Mouse (Mus musculus) right cerebral cortex, postnatal 4 days (tissue): ENCODE results near the gene Plcb1.
A peak's percentile ranks its signal among the peaks of the same experiment; 100 is the strongest.

Experiments
- DNase-seq: peaks from one replicate; pipeline ENCODE4 v3.0.0-alpha.2; 2022

Plcb1 gene

DNA sequence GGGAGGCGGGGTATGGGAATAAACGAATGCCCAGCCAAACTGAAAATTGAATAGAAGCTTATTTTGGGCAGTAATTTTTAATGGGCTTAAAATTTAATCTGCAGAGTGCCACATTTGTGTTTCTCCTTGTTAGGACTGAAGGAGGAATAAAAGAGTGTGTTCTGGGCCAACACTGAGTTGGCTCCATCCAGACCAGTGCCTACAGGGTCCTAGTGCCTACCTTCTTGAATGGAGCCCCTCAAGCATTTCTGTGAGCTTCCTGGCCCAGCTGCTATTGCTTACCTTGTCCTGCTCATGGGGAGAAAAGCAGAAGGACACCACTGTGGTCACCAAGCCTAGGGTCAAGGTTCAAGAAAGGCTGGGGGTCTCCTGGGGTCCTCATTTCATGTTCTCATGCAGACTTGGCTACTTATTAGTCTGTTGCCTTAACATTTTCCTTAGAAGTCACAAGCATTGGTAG, 128.3 kb downstream of the Plcb1 start:
- DNase-seq = no peak

DNA sequence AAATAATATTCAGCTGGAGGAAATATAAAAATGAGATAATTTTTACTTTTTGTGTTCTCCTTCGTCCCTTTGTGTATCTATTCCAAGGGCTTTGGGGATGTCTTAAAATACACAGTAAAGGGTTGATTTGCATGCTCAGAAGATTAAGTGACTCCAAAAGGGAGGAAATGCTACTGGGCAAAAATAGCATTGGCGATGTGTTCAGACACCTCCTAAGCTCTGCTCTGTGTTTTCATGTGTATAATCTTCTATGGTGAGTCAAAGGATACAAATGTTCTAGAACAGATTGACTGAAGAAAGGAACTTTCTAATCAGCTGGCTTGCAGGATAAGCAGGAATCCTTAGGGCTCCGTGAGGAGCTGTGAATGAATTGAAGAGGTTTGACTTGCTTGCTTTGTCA, 129.2 kb downstream of the Plcb1 start:
- no peak for DNase-seq

DNA sequence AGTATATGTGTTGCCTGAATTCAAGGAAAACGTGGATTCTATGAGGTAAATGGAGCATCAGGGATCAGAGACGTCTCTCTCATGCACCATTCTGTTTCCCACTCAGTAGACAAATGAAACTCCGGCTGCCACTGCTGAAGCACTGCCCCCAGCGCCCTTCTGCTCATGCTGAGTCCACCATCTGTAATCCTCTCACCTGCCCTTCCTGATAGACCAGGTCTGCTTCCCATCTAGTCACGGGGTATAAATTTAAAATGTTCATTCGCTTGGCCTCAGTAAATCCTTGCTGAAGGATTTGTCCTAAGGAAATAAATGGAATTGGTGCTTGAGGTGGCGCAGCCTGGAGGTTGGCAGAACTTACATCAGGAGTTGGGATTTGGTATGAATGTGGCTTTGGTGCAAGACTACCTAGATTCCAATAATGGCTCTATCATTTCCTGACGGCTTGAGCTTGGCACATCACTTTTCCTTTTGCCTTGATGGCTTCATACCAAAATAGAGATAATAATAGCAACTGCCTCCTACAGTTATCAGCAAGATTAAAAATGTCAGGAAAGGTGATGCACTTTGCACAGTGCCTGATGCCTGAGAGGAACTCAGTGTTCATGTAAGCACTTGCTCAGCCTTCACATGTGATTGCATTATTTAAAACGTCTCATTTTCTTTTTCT, 134.9 kb downstream of the Plcb1 start:
- DNase-seq = no peak

DNA sequence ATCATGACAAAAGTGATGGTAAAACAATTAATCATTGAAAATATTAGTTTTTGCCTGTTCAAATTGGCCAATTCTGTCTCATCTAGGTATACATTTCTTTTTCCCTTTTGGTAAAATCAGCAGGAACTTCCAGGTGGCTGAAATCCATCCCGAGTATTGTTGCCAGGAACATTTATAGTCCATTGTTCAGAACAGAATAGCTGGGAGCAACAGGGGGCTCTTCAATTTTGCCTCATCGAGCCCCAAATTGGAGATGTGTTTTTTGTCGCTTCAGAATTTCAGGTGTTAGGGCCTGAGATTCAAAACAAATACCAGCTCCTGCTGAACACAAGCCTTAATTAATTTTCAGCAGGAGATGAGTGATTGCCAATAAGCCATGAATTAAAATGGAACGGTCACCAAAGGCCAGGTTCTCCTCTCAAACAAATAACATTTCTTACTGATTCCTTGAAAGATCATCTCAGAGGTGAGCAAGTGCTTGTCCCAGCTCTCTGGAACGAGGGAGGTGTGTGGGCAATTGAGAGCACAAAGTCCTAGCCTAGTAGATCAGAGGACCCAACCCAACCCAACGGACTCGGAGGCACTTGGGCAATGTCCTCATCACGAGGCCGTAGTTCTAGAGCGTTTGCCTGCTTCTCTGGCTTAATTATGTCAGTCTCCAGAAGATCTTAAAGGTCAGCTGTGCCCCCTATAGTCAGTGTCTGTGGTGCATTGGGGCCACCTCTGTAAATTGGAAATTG, 136.9 kb downstream of the Plcb1 start:
- DNase-seq = no peak

DNA sequence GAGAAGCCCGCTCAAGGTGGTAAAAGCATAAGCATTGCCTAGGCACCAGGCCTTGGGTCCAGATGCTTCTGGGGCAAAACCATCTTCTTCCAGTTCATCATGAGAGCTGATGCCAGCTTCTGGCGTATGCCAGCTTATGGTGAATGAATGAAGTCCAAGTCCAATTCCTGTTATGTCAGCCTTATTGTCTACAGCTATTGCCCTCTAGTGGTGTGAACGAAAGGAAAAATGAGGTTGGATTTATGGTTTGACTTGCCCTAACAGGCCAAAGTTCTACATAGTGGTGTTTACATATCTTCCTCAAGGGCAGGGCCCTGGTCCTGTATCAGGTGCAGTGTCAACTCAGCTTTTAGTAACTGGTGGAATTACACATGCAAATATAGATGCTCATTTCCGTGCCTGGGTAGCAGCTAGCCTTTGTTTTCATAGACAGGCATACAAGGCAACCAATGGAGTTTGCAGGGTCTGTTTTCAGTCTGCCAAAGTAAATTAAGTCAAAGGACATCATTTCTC, 138.3 kb downstream of the Plcb1 start:
- no peak for DNase-seq

DNA sequence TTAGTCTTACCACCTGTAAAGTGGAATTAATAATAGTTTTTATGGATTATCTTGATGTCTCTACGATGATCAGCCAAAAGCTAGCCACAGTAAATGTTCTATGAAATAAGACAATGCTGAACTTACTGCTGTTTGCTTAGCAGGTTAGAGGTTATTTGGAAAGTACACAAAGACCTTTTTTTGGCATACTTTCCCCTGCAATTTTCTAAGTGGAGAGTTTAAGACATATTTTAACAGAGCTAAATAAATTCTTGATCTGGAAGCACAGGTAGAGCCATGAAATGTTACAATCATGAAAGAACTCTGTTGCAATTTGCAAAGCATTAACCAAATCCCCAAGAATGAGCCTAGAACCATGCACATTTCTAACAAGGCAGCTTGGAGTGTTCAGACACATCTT, 140.4 kb downstream of the Plcb1 start:
- DNase-seq = no peak

DNA sequence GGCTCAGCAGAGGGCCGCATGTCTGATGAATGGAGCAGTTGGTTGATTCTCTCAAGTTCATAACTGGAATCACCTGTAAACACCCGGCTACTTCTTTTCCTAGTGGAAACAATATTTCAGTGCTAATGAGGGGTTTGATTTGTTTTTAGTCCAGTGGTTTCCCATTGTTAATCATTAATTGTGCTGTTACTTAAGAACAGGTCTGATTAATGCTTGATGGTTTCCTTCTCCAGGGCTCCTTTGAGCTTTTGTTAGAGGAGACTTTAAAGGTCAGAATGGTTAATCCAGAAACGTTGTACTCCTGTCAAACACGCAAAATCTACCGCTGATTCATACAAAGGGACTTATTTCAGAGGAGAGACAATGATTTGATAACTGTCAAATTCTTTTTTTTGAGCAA, 141.2 kb downstream of the Plcb1 start:
- no peak for DNase-seq

DNA sequence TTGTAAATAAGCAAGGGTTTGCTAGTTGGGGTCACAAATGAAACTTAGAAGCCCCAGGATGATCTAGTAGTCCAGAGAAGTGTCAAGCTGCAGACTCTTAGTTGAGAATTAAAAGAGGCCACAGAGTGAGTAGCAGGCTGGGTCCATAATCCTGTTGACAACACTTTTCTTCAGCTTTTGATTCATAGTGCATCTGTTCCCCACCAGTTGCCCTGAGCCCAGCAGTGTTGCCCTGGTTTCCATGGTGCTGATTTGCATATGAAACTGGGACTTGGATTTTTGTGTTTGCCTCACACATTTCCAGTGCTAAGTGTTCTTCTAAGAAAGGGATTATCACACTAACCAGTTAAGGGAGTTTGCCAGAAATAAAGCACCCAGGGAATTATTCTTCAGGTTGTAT, 143.6 kb downstream of the Plcb1 start:
- DNase-seq = peak; percentile 13

DNA sequence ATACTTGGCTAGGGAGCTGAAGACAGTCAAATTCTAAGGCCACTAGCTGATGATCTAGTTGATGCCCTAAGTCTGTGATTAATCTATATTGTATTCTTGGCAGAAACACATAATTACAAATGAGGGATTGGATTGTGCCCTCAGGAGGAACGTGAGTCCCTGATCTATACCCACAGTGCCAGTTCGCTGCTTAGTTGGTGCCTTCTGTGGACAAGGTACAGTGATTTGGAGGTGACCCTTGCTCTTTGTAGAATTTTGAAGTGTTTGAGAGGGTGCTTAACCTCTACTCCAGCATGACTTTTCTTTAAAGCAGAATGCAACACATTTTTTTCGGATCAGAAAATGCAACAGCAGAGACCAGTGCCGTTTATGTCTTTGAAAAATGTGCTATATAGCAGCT, 145.1 kb downstream of the Plcb1 start:
- DNase-seq = no peak

DNA sequence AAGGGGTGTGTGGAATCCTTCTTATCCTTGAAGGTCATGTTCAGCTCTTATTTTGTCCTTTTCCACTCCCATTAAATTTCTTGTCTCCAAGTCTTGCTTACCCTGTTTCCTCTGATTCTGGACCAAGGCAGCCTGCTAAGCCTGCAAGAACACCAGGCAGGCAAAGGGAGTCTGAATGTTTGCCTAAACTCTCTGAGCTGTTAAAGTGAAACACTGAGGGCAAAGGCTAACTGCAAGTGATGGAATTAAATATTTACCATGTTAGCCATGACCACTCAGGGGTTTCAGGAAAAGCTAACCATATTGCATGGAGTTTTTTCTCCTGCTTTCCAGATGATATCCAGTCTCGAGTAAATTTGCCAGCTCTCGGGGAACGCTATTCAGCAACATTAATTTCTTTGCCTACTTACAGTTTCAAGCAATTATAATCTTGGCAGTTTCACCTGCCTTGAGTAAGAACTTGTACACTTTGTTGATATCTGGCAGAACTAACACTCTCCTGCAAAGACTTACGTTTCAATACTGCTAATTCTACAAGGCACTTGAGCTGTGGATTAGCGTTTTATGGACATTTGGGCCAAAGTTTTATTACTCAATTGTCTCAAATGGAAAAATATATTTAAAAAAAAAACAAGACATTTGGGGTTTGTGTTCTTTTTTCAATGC, 146.0 kb downstream of the Plcb1 start:
- DNase-seq = no peak

DNA sequence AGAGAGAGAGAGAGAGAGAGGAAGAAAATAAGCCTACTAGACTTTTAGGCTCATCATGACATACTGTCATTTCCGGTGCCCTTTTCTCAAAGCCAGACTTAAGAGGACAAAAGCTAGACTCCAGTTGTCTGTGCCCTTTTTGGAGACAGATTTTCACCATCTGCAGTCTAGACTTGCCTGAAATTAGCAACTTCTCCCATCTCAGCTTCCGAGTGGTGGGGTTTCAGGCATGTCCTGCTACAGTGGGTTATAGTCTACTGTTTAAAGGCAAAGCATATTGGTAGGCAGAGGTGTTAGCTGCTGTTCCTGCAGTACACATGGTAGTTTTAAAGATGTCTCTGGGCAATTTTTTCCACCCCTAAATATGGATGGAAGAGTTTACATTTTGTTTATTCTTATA, 149.6 kb downstream of the Plcb1 start:
- DNase-seq = no peak

DNA sequence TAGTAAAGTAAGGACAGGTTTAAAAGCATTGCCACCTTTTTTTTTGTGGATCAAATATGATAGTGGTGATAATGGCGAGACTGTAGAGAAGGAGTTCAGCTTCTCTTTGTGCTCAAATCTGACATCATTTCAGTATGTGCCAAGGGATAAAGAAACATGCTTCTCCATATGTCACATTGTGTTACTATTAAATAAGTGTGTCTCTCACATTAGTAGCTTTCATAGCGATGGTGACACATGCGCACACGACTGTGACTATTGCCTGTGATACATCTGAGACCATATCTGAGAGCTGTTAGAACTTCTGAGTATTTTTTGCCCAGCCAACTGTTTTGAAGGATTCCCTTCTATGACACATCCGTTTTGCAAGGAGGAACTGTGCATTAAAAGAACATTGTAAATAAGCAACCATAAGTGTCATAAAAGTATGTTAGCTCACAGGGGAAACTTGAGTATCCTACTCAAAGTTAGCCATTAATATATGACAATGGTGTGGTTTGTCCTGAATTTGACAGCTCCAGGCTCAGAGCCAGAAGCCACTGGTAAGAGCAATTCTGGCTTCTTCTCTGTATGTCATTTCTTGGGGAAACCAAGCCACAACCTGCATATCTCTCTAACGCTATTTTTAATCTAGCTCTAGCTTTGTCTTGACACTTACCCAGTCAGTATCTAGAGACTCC, 150.2 kb downstream of the Plcb1 start:
- DNase-seq = no peak

DNA sequence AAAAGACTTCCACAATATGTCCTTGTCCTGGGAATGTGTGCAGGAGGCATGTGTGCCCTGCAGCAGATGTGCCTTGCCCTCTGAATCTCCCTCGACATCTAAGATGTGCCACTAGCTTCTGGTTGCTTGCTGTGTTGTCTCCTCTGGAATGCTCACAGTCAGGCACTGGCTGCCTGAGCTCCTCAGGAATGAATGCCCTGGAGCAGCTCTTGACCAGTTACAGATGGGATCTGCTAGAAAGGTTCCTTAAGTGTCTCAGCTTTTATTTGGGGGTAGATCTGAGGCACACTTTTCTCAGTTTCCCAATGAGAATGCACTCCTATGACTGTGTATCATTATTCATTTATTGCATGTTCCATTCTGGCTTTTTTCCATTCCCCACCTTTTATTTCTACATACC, 151.8 kb downstream of the Plcb1 start:
- no peak for DNase-seq

DNA sequence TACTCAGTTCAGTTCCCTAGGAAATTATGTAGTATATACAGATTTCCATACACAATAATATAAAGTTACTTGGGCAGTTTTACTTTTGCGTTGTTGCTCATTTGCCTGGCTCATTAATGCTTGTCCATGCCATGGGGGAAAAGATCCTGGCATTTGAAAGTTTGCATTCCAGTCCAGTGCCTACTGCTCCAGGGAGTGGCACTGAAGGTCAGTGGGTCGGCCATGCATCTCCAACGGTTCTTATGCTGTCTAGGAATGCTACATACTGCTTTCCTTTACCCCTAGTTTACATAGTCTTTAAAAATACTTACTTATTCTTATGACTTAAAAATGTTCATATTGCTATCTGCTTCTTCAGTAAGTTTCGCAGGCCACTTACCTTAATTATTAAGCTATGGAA, 156.2 kb downstream of the Plcb1 start:
- no peak for DNase-seq

DNA sequence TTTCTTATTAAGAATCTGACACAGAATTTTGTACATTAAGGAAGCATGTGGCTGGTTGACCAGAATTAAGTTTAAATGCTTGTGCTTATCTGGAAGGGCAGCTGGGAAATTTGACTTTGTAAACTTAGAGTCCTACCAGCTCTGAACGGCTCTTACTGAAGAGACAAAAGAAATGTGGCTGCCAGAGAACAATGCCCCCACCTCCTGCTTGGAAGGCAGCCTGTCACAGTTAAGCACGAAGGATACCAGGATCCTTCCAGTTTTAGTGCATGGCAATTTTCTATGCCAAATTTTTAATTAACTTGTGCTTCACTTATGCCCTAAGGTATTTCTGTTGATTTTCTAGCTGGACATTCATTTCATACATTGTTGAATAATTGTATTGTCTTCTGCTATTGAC, 157.1 kb downstream of the Plcb1 start:
- DNase-seq = no peak

DNA sequence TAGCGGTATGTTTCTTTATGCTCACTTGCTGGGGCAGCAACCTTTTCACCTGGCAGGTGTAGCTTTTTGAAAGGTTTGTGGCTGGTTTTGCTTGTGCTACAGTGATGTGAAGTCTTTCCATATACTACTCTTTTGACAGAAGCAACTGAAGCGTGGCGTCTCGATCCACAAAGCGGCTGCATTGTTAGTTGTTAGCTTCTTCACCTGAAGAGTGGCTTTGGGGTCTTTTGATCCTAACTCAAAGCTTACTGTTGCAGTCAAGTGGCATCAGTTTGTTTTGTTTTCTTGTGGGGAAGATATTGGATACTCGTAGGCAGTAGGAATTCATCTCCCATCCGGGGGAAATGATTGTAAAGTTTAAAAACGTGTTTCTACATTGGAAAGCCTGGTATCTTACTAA, 160.5 kb downstream of the Plcb1 start:
- DNase-seq = no peak

DNA sequence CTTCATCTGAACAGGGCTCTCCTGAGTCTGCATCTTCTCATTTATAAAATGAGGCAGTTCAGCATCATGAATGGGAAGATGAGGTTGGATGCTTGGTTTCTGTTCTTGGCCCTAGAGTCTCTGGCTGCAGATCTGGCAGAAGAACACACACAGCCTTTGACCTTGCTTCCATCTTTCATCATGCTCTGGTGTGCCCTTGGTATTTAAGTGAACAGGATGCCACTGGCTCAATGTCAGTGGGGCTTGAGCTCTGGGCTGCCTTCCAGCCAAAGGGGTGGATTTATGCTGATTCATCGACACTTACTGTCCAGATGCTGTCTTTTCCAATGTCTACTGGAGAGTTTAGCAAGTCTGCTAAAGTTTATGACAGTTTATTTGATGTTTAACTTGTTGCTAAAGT, 161.0 kb downstream of the Plcb1 start:
- no peak for DNase-seq

DNA sequence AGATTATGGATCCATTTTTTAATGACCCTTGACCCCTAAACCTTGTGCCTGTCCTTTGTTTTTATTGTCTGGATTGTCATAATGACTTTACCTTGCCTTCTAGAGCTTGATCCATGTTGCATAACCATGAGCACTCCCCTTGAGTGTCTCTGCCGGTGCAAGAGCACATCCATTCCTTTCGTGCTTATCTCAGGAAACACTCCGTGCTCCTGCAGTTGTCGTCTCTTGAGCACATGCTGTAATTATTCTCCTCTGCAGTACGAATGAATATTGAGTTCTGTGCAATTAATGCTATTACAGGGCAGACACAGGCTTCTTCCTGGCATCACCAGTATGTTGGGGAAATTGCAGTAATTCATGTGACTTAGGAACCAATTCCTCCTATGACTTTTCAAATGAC, 166.2 kb downstream of the Plcb1 start:
- no peak for DNase-seq

DNA sequence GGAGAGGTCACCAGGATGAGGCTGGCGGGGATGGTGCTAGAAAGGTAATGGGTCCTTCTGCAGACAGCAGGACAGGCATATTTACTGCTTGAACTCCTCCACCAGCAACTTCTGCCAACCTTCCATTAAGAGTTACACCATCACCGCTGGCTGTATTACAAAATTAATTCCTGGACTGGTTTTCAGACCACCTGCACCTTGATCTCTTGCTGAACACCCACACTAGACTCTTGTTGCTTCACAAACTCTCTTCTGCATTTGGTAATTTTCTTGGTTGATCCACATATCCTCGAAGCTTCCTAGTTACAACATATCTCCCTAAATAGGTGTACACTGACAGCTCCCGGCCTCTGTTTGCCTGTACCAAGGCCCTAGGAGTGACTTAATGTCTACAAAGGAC, 170.6 kb downstream of the Plcb1 start:
- no peak for DNase-seq

DNA sequence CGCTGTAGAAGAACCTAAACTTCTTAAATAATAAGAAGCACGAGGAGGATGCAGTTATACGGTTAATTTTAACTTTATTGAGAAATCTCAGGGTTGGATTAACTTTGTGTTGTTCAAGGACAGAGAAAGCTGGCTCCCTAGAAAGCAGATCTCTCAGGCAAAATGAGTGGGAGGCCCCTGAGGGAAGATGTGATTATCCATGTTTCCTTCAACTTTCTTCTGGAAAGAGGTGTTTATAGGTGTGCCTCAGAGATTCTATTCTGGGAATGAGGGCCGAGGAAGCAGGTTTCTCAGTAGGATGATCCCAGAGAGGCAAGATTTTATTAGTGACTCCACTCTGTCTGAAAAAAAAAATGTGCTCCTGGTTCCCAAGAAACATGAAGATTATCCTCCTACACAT, 180.3 kb downstream of the Plcb1 start:
- DNase-seq = no peak

DNA sequence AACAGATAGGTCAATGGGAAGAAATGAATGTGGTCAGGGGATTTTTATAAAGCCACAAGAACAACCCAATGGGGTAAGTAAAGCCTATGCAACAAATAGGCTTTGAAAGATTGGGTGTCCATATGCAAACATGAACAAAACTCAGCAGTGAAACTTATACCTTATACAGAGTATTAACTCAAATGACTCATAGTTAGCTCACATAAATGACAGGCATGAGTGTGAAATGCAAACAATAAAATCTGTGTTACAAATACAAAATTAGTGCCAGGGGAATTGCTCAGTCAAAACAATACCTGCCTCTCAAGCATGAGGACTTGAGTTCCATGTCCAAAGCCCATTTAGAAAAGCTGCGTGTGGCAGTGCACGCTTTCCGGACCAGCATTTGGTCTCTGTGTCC, 182.5 kb downstream of the Plcb1 start:
- no peak for DNase-seq

DNA sequence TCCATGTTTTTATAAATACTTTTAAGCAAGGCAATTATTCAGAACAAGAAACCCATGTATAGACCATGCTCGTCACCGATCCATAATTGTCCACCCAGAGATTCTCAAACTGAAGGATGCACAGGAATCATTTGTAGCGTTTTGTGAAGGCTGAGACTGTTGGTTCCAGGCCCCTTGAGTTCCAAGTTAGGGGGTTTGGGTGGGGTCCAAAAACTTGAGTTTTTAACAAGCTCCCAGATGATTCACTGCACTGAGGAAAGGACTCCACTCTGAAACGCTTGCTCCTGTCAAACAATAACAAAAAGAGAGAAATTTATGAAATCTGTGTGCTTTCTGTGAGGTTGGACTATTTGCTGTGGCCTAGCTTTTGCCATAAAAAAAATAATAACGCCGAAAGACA, 186.5 kb downstream of the Plcb1 start:
- DNase-seq = no peak

DNA sequence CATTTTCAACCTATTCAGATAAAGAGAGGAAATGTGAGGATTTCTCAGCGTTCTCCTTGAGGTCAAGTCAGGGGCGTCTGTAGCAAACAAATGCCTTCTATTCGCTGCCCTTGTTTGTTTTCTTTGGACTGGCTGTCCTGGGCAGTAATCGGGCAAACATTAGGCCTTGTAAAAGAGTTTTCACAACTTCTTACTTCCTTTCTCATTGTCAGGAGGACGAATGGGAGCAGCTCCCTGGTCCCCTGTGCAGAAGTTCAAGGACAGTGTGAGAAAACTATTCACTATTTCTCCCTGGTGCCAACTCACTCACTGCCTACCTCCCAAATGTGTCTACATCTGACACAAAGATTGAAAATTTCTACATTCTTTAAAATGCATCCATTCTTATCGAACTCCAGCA, 188.8 kb downstream of the Plcb1 start:
- no peak for DNase-seq
